Mouse (Mus musculus) ovary, adult 18-20 months (tissue): ENCODE data around the gene Gmfg.

ENCODE experiments used
- DNase-seq: peaks from one replicate; pipeline ENCODE4 v3.0.0; 2022; ENCODE audit warnings: low spot score, mixed read lengths

The Gmfg gene

DNA sequence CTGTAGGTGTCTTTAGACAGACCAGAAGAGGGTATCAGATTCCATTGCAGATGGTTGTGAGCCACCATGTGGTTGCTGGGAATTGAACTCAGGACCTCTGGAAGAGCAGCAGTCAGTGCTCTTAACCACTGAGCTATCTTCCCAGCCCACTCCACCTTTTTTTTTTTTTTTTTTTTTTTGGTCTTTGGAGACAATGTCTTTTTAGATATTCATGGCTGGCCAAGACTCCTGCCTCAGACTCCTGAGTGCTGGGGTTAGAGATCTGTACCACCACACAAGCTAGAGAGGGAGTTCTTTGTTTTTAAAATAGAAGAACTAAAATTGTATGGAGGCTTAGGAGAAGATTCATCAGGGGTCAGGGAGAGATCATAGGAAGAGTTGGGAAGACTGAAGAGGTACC is 717 bp downstream of the Gmfg start:
- DNase-seq = no peak

DNA sequence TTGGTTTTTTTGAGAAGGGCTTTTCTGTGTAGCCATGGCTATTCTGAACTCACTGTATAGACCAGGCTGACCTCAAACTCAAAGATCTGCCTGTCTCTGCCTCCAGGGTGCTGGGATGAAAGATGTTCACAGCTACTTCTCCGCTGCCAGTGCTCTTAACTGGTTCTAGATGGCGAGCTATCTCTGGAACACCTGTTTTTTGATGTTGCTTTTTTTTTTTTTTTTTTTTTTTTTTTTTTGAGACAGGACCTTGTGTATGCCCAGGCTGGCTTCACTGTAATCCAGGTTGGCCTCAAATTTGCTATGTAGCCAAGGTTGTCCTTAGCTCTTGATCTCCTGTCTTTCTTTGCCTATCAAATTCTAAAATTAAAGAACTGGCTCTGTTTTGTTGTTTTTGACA is 1.5 kb downstream of the Gmfg start:
- no peak for DNase-seq

DNA sequence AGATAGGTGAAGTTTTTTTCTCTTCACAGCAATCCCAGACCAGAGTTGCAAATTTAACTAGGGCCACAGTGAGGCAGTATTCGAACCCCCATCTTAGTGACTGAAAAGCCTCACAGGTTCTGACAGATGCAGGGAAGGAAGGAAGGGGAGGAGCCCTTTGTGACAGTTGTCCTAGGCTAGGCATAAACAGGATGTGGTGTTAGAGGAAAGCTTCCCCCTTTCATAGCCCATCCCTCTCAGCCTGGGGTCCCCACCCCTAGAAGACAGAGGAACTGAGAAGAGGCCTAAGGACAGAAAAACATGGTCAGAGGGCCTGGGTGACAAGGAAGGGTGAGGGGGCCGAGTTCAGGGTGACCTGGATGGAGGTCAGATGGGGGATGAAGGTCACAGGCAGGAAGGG is 3.5 kb downstream of the Gmfg start:
- no peak for DNase-seq

DNA sequence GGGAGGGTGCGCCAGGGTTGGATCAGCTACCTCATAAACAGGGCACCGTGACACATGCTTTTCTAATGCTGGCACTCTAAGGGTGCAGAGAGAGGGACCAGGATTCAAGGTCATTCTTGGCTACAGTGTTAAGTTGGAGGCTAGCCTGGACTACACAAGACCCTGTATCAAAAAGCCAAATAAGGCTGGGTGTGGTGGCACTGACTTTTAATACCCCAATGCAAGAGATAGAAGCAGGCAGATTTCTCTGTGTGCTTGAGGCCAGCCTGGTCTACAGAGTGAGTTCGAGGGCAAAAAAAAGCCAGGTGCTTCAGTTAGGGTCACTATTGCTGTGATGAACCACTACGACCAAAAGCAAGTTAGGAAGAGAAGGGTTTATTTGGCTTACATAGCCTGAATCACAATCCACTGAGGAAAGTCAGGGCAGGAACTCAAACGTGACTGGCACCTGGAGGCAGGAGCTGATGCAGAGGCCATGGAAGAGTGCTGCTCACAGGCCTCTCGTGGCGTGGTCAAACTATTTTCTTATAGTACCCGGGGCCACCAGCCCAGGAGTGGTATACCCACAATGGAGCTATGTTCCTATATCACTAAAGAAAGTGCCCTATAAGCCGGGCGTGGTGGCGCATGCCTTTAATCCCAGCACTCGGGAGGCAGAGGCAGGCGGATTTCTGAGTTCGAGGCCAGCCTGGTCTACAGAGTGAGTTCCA is 4.7 kb downstream of the Gmfg start:
- no peak for DNase-seq

DNA sequence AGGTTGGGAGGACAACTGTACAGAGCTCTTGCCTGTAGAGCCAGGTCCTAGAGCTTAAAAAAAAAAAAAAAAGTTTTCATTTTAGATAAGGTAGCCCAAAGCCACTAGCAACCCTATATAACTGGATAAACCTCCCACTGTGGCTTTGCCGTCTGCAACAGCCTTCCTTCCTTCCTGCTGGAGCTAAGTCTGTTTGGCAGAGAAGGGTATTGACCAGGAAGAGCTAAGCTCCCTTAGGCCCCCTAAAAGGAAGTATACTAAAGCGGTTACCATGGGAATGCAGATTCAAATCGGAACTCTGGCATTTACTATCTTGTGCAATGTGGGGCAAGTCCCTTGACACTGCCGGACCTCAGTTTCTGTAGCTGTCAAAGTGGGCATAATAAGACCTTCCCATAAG is 5.4 kb downstream of the Gmfg start:
- no peak for DNase-seq

DNA sequence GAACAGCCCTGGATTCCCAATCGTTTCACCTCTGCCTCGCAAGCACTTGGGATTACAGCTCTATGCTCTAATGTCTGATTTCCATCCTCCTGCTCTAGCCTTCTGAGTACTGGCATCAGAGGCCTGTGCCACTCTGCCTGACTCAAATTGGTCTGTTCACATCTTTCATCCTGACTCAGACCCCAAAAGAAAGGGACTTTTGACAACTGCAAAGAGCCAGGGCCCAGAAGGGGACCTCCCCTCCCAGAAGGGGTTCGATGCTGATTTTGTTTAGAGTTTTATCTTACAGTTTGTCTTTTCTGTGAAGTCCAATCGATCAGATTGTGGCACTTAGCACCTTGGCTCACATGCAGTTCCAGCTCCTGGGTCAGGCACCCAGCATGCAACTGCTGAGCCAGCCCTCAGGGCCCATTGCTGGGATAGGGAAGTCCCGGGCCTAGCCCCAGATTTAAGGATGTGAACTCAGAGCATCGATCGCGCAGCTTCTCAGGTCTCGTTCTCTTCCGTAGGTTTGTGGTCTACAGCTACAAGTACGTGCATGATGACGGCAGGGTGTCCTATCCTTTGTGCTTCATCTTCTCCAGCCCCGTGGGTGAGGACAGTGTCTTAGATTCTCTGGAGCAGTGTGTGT is 7.2 kb downstream of the Gmfg start:
- DNase-seq = no peak

DNA sequence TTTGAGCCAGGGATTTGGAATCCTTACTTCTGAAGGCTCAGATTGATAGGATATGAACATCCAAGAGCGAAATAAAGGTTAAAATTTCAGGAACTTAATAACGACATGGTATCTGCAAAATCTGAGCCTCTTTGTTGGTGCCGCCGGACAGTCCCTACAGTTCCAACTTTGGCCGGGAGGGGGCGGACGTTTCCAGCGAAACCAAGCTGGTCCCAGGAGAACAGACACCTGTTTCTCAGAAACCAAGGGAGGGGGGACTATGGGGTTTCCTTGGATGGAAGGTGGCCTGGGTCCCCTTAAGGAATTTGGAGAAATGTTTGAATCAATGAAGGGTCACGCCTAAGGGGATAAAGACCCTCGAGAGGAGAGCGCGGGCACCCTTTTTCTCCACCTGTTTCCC is 9.2 kb downstream of the Gmfg start:
- DNase-seq = no peak

DNA sequence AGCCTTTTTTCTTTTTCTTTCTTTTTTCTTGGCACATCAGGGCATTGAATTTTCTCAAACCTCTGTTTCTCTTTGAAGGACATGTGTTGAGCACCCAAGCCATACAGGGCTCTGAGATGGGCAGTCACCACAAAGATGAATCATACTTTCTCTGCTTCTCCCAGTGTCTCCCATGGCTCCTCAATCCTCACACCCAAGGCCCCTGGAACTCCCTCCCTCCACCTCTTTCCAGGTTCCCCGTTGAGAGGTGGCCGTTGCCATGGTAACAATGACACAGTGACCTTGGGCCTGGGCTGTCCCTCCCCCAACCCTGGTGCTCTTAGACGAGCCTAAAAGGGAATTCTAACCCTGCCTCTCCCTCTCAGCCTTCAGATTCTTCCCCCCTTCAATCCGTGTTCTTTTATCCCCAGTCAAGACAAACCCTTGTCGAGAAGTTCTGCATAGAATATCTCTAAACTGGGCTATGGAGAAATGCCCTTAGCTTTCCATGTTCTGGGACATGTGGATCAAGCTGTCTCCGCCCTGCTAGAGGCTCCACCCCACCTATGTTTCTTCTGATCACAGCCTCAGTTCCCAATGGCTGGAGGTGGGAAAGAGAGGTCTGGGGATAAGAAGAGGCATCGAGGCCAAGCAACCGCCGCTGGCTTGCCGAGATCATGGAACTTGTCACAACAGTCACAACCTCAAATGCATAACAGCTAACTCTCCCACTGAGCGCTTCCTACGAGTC is 10.0 kb downstream of the Gmfg start:
- DNase-seq = no peak

DNA sequence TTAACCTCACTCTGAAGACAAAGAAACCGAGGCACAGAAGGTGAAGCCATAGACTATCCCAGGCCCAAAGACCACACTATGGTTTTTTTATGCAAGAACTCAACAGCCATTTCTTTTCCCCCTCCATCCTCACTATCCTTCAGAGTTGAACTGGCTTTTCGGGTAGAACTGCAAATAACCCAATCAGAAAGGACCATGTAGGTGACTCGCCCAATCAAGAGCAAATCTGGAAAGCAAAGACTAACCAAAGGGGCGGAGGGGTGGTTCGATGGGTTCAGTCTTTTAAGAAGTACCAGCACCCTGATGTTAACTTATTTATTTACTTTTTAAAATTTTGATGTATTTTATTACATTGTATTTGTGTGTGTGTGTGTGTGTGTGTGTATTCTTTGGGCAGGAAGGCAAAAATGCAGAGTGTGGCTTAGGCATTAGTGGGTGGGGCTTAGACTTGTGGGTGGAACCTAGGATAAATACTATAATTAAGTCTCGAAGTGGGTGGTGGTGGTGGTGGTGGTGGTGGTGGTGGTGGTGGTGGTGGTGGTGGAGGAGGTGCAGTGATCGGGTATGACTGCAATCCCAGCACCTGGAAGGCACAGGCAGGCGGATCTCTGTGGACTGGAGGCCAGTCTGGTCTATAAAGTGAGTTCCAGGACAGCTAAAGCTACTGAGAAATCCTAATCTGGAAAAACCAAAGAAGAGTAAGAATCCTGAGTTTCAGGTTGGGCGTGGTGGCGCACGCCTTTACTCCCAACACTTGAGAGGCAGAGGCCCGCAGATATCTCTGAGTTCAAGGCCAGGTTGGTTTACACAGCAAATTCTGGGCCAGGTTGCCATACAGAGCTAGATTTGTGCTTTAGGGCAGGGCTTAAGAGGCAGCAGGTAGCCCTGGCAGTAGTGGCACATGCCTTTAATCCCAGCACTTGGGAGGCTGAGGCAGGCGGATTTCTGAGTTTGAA is 10.9 kb downstream of the Gmfg start:
- no peak for DNase-seq

DNA sequence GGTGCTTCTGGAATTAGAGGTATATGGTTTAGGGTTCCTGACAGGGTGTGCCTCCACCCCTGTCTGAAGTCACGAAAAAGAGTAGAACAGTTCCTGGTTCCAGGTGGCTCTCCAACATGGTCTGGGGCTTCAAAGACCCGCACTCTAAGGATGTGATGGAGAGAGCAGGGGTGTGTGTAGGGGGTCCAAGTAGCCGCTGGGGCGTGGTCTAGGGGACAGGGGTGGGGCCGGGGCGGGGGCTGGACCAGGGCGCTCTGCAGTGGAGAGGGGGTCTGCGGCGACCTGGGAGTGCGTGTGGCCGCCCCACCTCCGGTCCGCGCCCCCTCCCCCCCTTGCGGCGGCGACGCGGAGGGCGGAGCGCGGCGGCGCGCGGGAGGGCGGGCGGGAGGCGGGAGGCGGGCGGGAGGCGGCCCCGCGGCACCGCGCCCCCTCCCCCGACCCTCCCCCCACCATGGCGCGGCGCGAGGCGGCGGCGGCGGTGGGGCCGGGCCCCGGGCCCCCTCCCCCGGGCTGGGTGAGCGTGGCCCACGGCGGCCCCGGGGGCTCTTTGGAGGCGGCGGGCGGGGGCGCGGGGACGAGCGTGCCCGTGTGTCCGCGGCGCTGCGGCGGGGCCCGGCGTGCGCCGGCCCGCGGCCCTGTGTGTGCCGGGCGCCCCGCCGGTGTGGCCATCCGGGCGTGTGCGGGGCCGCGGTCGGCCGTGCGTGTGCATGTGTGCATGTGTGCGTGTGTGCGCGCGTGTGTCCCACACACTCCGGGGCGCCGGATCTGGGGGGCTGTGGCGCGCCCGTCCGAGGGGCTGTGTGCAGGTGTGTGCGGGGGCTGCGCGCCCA is 14.5 kb downstream of the Gmfg start, which contains the start of gene Lrfn1:
Gene Lrfn1 (plus strand): TSS at position 450 of the 830 bp plus-strand sequence.
- DNase-seq = no peak

DNA sequence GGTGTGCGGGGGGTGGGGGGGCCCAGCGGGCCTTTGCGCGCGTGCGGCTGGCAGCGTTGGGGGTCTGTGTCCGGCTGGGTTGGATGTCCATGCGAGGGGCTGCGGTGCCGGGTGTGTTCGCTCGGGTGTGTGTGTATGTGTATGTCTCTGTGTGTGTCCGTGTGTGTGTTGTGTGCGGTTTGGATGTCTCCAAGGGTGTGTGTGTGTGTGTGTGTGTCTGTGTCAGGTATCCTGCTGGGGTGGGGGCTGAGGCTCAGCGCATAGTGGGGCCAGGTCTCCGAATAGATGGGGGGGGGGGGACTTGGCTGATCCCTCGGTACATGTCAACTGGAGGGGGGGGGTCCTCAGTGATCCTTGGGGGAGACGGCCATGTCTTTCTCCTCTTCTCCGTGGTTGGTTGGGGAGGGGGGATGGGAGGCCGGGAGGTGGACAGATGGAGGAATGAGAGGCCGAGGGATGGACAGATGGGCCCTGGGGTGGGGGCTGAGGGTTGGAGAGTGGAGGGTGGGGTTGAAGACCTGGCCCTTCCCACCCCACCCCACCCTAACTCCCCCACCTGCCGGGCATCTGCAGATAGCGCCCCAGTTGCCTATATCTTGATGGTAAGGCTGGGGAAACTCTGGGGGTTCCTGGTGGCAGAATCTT is 15.2 kb downstream of the Gmfg start:
- DNase-seq = no peak

DNA sequence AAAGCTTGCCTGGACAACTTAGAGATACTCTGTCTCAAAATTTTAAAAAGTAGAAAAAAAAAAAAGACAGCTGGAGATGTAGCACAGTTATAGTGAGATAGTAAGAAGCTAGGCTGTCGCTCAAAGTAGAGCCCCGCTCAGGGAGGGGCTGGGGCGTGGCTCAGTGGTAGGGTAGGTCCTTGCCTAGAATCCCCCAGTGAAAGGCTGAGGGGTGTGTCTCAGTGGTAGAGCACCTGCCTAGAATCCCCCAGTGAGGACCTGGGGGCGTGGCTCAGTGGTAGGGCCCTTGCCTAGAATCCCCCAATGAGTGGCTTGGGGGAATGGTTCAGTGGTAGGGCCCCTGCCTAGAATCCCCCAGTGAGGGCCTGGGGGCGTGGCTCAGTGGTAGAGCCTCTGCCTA is 23.1 kb downstream of the Gmfg start:
- DNase-seq = no peak

DNA sequence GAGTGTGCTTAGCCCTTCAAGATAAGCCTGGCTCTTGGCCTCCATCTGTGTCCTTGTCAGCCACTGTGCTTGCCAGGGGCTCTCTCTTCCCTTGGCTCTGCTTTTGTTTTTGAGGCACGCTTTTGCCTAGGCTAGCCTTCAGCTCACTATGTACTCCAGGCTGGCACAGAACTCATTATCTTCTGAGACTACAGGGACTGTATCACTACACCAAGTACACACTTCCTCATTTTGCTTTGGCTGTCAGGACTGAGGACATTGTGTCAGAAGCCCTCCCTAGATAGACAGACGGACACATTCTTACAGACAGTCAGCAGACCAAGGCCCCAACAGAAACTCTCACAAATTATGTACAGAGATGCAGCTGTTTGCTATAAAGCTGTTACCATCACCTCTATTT is 25.5 kb downstream of the Gmfg start:
- no peak for DNase-seq

DNA sequence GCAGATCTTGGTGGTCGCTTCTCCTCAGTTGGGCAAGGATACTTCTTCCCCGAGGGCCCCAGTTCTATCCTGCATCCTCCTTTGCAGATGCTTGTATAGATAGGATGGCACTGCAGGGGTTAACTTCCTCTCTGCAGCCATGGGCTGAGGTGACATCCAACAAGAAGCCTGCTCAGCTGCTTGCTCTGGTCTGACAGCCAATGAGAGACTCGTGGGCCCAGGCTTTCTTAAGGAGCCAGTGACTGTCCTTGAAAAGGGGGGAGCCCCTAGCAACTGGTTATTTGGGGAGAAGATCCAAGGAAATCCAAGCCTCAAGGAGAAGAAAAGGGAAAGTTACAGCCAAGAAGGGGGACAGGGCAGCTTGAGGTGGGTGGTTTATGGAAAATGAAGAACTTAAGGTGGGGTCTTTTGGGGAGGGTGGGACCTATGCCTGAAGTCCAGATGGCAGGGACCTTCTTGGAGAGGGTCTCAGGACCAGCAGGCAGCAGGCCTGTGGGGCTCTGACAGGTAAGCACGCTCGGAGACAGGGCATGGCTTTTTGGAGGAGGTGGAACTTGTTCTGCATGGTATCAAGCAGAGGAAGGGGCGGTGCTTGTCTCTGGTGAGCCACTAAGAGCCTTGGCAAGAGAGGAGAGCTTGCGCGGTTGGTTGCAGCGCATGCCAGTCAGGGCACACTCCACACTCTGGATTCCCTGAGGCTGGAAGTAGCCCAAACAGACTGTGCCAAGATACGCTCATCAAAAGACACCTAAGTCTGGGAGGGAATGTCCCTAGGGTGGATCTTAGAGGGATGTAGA is 27.4 kb downstream of the Gmfg start:
- peak; percentile 41 for DNase-seq

DNA sequence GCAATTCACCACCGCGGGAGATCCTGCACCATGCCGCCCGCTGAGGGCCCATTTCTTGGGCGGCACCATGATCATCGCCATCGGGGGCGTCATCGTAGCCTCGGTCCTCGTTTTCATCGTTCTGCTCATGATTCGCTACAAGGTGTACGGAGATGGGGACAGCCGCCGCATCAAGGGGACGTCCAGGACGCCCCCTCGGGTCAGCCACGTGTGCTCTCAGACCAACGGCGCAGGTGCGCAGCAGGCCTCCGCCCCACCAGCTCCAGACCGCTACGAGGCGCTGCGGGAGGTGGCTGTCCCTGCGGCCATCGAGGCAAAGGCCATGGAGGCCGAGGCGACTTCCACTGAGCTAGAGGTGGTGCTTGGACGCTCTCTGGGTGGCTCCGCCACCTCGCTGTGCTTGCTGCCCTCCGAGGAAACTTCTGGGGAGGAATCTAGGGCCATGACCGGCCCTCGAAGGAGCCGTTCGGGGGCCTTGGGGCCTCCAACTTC is 29.5 kb downstream of the Gmfg start:
- no peak for DNase-seq

DNA sequence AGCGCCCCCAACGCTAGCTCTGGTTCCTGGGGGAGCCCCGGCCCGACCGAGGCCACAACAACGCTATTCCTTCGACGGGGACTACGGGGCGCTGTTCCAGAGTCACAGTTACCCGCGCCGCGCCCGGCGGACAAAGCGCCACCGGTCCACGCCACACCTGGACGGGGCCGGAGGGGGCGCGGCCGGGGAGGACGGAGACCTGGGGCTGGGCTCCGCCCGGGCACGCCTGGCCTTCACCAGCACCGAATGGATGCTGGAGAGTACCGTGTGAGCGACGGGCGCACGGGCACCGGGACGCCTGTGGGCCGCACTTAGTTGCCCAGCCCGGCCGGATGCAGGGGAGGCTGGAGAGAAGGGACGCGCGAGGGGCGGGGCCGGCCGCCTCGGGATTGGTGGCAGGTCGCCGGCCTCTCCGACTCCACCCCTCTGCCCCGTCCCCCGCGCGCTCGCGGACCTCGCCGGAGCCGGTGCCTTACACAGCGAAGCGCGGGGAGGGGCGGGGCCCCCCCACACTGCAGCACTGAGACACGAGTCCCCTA is 30.0 kb downstream of the Gmfg start:
- peak; percentile 33 for DNase-seq

DNA sequence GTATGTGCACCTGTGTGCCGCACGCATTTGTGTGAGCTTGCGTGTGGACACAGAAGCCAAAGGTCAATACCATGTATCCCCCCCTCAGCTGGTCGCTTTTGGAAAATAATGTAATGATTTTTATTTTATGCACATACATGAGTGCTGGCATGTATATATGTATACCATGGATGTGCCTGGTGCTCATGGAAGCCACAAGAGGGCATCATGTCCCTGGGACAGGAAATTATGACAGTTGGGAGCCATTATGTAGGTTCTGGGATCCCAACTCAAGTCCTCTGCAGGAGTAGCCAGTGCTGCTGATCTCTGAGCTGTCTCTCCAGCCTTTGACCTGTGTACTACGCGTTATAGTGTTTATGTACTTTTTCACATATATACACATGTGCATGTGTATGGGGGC is 38.9 kb downstream of the Gmfg start:
- no peak for DNase-seq

DNA sequence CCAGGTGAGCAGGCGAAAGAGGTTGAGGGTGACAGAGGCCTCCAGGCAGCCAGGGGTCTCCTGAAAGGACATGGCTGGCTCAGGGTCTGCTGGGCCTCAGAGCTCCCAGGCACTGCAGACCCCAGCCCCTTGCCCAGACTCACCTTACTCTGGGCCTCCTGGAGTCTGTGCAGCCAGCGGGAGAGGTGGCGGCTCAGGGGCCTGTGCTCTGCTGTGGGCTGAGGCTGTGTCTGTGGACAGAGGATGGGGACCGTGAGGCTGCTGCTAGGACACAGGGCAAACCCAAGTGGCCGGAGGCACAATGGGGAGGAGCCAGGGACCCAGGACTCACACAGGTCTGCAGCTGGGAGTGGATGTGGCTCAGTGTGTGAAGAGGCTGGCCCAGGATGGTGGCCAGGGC is 40.1 kb downstream of the Gmfg start:
- DNase-seq = no peak

DNA sequence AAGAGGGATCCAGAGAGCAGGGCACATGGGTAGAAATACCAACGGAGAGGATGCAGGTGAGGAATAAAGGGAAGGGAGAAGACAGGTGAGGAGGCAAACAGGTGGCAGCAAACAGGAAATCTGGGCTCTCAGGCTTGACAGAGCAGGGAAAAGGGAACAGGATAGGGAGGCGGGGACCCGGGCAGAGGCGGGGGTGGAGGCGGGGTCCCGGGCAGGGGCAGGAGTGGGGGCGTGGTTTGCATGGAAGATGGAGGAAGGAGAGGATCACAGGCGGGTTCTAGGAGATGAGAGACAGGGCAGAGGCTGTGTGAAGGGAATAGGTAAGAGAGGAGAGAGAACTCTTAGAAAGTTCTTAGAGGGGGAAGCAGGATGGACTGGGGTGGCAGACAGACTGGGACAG is 41.6 kb downstream of the Gmfg start:
- no peak for DNase-seq
